Mouse (Mus musculus) ovary, postnatal 10 days (tissue): Measurements from ENCODE around the gene Ppp1r1c.
"Not testable (repeated sequence)": the region's sequence is repeated elsewhere in the genome, so short reads cannot be mapped to it uniquely, and the experiment has no call there.

Source experiments
- DNase-seq: peaks from one replicate; pipeline ENCODE4 v3.0.0; 2022; ENCODE audit warnings: low spot score

The Ppp1r1c gene

DNA sequence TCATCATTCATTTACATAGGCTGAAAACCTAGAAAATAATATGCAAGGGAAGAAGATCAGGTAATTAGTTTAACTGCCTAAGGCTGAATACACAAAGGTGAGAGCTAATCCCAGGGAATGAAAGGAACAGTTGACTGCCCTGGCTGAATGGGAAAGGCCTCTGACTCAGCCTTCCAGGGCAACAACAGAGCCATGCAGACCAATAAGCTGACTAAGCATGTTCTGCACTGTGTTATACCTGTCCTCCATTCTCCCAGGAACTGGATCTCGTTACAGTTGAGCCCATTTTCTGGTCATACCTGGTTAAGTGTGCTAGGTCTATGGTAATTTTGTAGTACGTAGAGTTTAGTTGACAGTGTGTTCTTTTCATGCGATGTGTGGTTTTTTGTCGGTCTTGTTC, 36.6 kb downstream of the Ppp1r1c start:
- DNase-seq, result no peak

DNA sequence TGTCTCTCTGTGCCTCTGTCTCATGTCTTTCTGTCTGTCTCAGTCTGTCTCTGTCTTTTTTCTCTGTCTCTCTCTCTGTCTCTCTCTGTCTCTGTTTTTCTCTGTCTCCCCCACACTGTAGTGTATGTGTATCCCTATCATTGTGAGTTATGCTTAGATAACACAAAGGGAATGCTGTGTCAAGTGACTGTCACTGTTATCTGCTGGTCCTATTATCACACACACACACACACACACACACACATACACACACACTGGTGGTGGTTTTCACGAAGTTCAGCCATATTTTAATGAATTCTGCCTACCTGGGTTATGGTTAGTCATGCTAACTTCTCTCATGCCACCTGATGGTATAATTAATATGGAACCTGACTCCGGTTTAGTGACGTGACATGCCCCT, 44.1 kb downstream of the Ppp1r1c start:
- no peak for DNase-seq

DNA sequence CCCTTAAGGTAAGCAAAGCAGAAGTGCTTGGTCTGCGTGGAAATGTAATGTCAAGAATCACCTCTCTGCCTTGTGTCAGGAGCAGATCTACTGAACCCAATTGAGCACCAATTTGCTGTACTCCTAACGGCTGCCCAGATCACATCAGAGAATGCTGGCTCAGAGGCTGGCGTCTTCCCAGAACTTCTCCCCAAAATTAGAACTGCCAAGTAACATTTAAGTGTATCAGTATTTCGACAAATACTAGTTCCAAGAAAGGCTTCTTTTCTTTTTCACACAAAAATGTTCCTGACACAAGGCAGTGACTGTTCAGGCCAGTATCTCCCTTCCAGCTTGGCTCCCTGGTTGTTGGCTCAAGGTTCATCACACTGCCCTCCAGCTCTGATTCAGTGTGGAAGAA, 52.4 kb downstream of the Ppp1r1c start:
- DNase-seq, result no peak

DNA sequence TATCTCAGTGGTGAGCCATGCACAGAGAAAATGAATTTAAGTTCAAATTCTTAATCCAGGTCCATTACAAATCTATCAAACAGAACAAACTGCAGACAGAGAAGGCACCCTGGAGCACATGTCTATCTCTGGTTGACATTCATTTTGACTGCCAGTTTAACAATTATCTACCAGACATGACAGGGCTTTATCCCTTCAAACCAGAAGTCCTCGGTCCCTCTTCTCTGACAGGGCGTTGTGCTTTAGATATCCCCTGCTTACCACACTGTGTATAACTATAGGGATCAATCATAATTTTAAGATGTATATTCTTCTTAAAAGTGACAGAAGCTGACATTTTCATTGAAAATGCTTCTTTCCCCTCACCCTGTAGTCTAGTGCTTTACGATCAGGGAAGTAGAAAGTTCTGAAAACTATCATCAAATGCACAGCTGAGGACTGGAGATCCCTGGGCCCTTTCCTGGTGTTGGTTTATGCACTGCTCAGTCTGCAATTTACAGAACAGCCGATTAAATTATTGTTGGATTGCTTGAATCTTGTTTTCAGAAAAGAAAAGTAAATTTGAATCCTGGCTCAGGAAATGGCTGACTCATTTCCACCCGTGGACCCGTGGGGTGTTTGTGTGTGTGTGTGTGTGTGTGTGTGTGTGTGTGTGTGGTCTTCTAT, 55.3 kb downstream of the Ppp1r1c start:
- DNase-seq, result no peak

DNA sequence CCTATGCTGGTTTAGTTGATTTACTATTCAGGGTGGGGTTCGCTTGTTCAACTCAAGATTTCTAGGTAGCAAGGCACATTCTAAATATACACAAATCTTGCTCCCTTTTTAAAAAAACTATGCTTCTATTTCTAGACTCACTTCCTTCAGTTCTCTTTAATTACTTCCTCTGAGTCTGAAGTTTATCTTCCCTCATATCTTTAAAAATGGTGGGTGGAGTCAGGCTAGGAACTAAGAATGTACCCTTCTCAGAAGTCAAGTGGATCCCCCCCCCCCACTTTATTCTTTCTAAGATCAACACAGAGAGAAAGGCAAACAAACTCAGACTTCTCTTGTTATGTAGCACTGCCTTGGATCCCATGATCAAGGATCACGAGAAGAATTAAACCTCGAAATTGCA, 57.5 kb downstream of the Ppp1r1c start:
- no peak for DNase-seq

DNA sequence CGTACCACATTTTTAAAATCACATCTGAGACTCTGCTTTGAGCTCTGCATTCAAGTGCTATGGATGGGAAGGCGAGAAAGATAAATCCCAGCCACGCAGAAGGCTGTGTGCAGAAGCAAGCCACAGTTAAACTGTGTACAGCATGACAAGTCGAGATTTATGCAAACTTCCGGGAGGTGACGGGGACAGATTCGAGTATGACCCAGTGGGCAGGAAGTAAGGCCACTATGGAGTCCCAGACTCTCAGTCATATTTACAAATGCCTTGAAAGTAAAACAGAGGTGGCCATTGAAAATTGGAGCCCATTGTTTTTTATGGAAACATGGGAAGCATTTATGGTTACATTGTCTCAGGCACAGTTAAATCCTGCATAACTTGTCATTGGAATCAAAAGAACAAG, 58.1 kb downstream of the Ppp1r1c start:
- DNase-seq, result no peak

DNA sequence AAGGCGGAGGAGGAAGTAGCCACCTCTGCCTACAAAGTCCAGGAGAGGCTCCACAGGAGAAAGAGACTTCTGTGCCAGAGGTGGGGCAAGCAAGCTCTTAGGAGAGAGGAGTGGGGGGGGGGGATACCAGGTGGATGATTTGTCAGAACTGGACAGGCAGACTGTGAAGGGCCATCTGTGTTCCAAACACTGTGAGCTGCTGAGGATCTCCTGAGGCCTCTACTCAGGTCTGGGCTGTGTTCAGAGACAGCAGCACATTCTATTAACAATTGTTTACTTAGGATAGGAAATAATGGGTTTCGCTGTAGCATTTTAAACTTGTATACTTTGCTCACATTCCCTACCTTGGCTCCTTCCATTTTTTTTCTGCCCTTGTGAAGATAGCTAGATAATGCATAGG, 61.0 kb downstream of the Ppp1r1c start:
- DNase-seq, result no peak

DNA sequence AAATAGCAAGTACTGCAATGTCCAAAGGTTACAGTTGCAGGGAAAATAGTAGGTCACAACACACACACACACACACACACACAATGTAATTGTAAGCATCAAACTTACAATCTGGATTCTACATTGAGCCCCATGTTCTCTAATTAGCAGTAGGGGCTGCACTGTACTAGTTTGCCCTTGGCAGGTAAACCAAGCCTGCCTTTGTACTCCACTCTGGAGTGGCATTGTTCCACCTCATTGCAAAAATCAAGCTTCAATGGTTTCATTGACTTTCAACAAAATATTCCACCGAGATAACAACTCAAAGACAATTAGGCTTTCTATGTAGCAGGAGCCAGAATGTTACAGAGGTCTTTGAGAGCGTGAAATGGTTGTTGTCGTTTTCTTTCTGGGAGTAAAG, 62.7 kb downstream of the Ppp1r1c start:
- no peak for DNase-seq

DNA sequence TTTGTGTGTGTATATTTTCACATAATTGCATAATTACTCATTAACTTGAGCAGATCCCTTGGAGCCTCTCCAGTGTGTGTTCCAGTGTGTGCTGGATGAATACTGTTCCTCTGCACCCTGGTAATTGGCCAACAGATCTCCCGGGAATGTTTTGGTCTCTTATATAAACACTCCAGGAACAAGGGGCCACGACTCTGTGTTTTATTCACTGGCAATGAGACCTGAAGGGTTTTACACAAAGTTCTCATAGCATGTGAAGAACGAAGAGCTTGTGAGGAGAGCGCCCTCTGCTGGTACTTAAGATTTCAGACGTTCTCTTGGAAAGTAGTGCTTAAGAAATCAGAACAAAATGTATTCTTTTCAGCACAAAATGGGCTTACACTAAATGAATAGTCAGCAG, 66.8 kb downstream of the Ppp1r1c start:
- peak; percentile 36 for DNase-seq

DNA sequence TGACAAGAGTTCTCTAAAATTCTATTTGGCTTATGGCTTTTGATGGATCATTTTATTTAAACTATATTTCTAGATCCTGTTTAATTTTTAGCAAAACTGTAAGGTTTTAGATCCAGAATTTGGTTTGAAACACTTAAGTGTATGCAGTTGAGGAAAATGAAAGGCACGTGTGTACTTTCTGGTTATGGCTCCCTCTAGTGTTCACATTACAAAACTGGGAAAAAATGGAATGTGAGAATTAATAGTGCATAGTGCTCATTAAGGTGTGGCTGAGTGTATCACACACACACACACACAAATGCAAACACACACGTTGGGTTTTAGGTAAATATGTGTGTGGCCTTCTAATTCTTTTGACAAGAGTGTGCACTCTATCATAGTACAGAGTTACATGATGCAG, 70.2 kb downstream of the Ppp1r1c start:
- no peak for DNase-seq

DNA sequence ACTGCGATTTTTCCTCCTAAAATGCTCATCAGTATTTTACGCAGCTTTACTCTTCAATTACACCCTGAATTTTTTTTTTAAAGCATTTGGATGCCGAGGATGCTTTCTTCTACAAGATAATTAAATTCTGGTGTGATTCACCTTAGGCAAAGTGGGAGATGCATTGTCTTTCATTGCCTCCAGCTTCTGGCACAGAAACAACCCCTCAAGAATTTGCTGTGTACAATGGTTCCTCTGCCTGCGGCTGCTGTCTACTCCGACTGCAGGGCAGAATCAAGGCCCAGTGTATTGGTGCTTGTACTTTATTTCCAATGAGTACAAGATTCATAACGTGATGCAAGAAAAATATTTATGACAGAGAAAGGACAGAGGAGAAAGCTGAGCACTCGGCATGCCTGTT, 73.2 kb downstream of the Ppp1r1c start:
- no peak for DNase-seq

DNA sequence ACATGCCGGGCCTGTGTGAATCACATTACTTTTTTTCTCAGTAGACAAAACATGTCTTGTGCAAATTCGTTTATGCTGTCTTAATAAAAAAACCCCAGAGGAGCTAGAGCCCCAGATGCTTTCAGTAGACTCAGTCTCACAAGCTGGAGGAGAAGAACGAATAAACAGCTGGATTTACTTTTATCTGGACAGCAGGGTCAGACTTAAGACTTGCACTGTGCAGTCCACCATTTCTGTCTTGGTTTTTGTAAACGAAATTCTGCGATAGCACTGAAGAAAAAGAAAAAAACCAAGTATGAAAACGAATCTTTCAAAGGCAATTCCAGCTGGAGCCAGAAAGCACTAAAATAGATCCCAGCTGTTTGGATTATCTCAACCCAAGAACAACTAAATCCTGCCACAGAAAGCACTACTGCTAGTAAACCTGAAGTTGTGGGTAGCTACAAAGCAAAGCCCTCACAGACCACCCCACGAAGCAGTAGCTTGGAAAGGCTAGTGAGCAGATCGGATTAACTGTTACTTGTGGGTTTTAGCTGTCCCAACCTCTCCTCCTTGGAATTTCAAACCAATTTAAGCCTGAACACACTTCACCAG, 78.1 kb downstream of the Ppp1r1c start:
- no peak for DNase-seq

DNA sequence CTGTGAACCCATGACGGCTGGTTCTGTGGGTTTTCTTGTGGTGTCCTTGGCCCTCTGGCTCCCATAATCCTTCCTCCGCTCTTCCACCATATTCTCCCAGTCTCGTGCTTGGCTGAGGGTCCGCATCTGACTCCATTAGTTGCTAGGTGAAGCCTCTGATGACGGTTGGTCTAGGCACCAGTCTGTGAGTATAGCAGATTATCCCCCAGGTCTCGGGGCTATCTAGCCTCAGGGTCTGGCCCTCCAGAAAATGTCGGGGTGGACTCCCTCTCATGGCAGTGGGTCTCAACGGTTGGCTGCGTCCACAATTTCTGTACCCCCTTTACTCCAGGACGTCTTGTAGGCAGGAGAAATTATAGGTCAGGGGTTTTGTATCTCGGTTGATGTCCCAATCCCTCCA, 78.9 kb downstream of the Ppp1r1c start:
- no peak for DNase-seq

DNA sequence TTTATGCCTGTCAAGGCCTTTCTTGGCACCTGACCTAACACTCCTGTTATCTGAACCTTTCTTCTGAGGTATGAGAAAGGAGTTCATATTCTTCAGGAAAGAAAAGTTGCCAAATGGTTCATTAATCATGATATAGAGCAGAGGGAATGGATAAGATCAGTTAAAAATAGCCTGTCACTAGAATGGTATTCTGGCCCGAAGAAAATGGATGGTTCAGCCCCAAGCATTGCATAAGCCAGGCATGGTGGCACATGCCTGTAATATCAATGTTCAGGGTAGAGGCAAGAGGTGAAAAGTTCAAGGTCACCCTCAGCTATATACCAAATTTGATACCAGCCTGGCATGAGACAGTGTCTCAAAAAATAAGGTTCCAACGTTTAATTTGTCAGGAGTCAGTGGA, 85.6 kb downstream of the Ppp1r1c start:
- no peak for DNase-seq

DNA sequence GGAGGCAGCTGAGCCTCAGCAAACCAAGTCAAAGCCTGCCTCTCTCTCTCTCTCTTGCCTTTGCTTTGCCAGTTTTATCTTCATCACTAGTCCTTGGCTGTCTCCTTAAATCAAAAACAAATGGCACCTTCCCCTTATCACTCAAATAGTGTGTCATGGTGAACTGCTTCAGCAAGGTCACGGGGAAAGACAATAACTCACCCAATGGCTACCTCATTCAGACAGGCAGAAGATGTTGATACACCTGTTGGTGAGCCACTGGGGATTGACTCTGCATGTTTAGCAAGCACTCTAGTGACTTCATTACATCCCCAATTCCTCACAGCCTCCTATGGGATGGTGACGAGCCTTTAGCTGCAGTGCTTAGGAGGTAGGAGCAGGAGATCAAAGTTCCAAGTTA, 89.9 kb downstream of the Ppp1r1c start:
- DNase-seq, result no peak

DNA sequence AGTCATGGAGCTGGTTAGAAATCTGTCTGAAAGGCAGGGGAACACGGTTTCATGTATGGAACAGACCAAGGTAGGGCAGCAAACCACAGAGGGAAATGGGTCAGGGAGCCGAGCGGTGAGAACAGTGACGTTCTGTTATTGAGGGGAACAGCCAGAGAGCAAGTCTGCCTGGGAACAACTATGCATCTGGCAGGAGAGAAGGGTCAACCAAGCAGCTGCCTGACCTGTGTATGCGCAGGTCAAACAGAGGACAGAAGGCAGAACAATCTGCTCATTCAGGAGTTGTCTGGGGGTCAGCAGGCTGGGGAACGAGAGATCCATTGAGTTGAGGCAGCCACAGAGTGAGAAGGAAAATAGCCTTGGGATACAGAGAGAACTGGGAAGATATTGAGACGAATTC, 91.0 kb downstream of the Ppp1r1c start:
- no peak for DNase-seq

DNA sequence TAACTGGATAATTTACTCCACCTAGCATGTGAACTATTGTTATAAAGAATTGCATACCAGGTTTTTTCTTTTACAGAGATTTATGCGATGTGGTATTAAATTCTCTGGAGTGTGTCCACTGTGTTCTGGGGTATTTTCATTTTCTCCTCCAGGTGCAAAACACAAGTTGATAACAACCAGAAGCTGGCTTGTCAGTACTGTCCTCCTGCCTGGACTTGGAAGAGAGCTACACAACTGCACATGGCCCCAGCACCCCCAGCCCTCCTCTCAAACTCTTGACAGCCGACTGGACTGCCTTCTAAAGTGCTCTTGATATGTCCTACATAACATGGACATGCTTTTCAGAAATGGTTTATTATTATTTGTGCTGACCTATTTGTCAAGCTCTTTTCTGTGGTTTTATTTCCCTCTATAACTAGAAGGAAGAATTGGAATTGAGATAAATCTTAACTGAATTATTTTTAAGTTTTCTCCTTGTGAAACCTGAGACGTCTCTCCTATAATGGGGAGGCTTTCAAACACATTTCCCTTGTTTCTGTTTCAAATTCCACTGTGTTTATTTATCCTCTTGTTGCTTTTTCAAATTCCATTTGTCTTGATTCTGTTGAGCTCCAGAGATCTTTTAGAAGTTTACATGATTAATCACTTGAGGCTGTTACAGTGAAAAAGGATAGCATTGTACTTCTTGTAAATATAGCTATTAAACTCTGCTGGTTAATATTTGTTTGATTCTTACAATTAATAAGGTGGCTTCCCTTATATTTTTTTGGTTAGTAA, 108.3 kb downstream of the Ppp1r1c start:
- no peak for DNase-seq

DNA sequence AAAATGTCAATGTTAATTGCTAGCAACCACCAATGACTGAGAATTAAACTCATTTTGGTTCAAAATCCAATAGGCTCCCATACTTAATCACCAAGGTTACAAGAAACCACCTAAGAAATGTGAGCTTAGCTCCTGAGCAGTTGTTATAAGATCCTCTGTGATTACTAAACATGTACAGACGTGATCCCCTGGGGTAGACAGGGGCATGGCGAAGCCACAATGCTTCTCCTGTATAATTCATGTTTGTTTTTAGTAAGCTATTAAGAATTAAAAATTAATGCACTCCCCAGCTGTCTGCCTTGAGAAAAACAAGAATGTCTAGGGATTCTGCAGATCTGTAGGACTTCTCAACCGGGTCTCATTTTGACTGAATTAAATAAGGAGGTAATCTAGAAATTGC, 112.0 kb downstream of the Ppp1r1c start:
- no peak for DNase-seq

DNA sequence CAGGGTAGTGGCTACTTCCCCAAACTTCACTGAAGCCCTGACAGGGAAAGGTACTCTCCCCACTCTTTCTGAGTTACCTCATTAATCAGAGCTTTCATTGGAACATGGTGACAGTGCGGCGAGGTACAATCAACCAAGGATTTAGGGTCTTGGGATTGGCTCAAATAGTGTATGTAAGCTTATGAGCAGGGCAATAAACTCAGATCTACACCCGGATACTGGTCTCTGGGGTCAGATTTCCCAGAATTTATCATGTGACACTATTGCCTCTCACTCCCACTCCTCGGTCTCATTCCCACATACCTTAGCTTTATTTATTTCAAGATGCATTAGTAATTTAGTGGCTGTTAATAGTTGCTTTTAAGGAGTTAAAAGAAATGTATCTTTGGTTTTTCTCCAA, 118.3 kb downstream of the Ppp1r1c start:
- no peak for DNase-seq

DNA sequence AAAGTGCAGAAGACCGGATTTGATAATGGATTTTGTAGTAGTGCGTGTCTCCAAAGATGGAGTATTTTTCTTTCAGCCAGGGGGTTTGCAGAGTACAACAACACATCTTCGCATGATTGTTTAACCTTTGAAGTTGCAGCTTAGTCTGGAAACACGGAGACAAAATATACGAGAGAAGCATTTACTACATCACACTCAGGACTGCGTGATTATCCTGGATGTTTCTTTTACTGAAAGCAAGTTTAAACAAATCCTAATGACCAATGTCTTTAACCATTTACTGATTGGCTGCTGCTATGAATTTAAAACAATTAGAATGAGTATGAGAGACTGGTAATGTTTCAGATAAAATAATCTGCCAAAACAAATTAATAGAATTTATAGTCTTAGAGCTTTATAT, 131.5 kb downstream of the Ppp1r1c start:
- DNase-seq, result no peak

DNA sequence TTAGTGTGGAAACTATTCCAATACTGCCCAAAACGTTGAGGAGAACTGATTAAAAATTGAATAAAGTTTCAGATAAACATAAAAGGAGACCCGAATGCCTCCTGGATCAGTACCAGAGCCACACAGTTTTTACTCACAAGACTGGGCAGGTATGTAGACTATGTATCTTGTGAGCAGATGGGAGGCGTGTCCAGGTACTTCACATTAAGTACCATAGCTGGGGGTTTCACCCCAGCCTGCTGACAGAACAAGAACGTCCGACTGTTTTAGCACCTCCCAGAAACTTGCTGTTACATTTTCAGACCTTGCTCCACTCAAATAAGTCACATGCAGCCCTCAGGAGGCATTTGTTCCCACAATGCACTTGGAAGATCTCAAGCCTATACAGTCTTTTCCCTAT, 131.9 kb downstream of the Ppp1r1c start:
- no peak for DNase-seq

DNA sequence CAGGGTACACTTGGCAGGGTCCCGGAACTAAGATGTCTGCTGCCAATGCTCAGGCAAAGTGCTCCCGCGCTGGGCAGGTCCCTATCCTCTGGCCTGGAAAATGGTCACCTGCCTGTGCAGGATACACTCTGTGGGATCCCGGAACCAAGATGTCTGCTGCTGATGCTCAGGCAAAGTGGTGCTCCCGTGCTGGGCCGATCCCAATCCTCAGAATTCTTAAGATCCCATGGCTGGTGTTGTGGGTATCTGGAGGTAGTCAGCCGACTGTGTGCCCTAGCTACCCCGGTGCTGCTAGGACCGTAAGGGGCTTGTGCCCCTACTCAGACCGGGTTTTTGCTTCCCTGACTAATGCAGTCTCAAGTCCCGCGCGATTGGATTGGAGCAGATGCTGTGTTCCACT, 139.8 kb downstream of the Ppp1r1c start:
- DNase-seq, result not testable (repeated sequence)

DNA sequence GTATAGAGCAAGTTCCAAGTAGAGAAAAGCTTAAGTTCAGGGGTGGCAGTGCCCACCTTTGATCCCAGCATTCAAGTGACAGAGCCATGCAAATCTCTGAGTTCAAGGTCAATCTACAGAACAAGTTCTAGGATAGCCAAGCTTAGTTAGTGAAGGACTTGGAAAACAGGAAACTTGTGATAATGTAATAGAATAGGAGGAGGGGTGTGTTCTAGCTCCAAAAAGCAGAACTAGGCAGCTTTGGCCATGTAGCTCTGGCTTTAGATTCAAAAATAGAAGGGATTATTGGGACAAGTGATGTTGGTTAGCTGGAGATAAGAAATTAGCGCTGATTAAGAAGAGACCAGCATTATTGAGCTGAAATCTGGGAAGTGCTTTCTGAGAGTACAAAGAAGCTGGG, 149.3 kb downstream of the Ppp1r1c start:
- DNase-seq, result no peak
